Mouse (Mus musculus) ES-Bruce4 (cell line): ENCODE results near the gene Wdr18.

ENCODE experiments used
- CTCF ChIP-seq: IDR thresholded peaks from one replicate; pipeline ENCODE4 v1.8.1; 2011; ENCODE audit warnings: low read depth, low read length
- POLR2A ChIP-seq: IDR thresholded peaks from one replicate; pipeline ENCODE4 v1.8.1; 2011; ENCODE audit warnings: low read length; ENCODE audit not compliant: insufficient read depth

- TF ChIP-seq CTCF (no peak), POLR2A (no peak)
These were observed 14.1 kb downstream of the Wdr18 start for GRCm38 (mm10) chr10:79974087-79974486.
